Mouse (Mus musculus) liver, postnatal 0 days (tissue): ENCODE data around the gene Nsmf. TPM values are rescaled to one million over a fixed set of nuclear protein-coding genes. Genes with fewer than 3 reads are reported as not detected.

Experiments used
- ATAC-seq: fragments of 200-750 bp; cut with Nextera tagmentation; 2 replicates; pipeline ENCODE4 v1.8.0; 2017; ENCODE audit warnings: mild to moderate bottlenecking, moderate library complexity
- DNase-seq: peaks from one replicate; pipeline ENCODE4 v3.0.0-alpha.2; 2016
- H3K27ac ChIP-seq: fragments of 300-500 bp; sonication (generic); 2 replicates; pipeline ENCODE4 v1.5.1; 2014; ENCODE audit warnings: antibody characterized with exemption, moderate library complexity, mild to moderate bottlenecking, low read depth
- H3K27me3 ChIP-seq: fragments of 300-500 bp; sonication (generic); 2 replicates; pipeline ENCODE4 v1.6.1; 2014; ENCODE audit warnings: low read length, control low read depth, mixed read lengths; ENCODE audit not compliant: insufficient read depth
- H3K36me3 ChIP-seq: fragments of 300-500 bp; sonication (generic); replicated peaks from 2 replicates; pipeline ENCODE4 v1.6.1; 2014; ENCODE audit warnings: mild to moderate bottlenecking, control low read depth, low read length, moderate library complexity, mixed read lengths; ENCODE audit not compliant: insufficient read depth
- H3K4me1 ChIP-seq: fragments of 300-500 bp; sonication (generic); 2 replicates; pipeline ENCODE4 v1.6.1; 2014; ENCODE audit warnings: antibody characterized with exemption, mild to moderate bottlenecking, control low read depth; ENCODE audit not compliant: insufficient read depth
- H3K4me2 ChIP-seq: fragments of 300-500 bp; sonication (generic); 2 replicates; pipeline ENCODE4 v1.6.1; 2014; ENCODE audit warnings: low read depth, mild to moderate bottlenecking, low read length, moderate library complexity, mixed read lengths
- H3K4me3 ChIP-seq: fragments of 300-500 bp; sonication (generic); 2 replicates; pipeline ENCODE4 v1.5.1; 2014; ENCODE audit warnings: low read depth, low read length
- H3K9ac ChIP-seq: fragments of 300-500 bp; sonication (generic); replicated peaks from 2 replicates; pipeline ENCODE4 v1.6.1; 2014; ENCODE audit warnings: mild to moderate bottlenecking, moderate library complexity
- H3K9me3 ChIP-seq: fragments of 300-500 bp; sonication (generic); 2 replicates; pipeline ENCODE4 v1.6.1; 2016; ENCODE audit warnings: mild to moderate bottlenecking, control low read depth, low read length, mixed read lengths
- CTCF ChIP-seq: sonication (generic); IDR thresholded peaks from 2 replicates; pipeline ENCODE4 v1.5.1; 2016; ENCODE audit warnings: antibody characterized with exemption, low read depth
- EP300 ChIP-seq: IDR thresholded peaks from 2 replicates; pipeline ENCODE4 v1.6.1; 2016; ENCODE audit warnings: antibody characterized with exemption, low read depth, mild to moderate bottlenecking
- WGBS: fragments of 180-500 bp; shearing (Covaris S2); extraction: QIAGEN DNeasy Blood & Tissue Kit; methylation state at CpG from one replicate; pipeline ENCODE4 v1.1.7; 2014; ENCODE audit not compliant: insufficient replicate concordance; 5-methylcytosine and 5-hydroxymethylcytosine counted together
- polyA plus RNA-seq: library from polyadenylated mRNA; unstranded; fragments of >200 nt; fragmentation: Nextera tagmentation; extraction: Ambion mirVana; gene quantifications from 2 replicates; pipeline ENCODE4 v1.2.1, GENCODE M21; 2015

Nsmf gene
- polyA plus RNA-seq, 1 experiment from 2014 or later: 29.0 TPM

DNA sequence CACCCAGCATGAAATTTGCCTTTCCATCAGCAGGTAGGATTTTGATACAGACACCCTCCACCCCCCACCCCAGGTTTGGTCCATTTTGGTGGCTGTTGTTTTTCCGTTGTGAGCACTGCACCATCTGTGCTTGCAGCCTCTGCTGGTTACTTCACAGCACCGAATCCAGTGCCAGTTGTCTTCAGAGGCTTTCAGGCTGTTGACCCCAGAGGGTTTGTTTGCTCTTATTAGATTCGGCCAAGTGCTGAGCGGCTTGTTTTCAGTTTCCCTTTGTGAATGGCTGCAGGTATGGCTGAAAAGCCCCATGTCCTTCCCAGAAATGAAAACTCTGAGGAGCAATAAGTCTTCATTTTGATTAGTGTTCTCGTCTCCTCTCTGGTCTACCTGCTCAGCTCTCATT, 14.1 kb upstream of the Nsmf start:
- no peak for TF ChIP-seq CTCF
- TF ChIP-seq EP300: no peak
- no peaks in the 10 kb centered on the region for H3K4me1 ChIP-seq
- peak; percentile 57 for ATAC-seq
- DNase-seq: no peak
- no peak overlapping the region for H3K9ac ChIP-seq
- H3K36me3 ChIP-seq: peaks cover 38% of the 10 kb centered on the region
- 62% methylated on average over 5 of the region's 5 CpGs for WGBS
- no peak overlapping the region for H3K4me3 ChIP-seq
- no peak overlapping the region for H3K4me2 ChIP-seq
- no peaks in the 10 kb centered on the region for H3K9me3 ChIP-seq
- no peak overlapping the region for H3K27ac ChIP-seq
- no peaks in the 10 kb centered on the region for H3K27me3 ChIP-seq

GRCm38 (mm10) chr2:25050921-25051320, 3.2 kb upstream of the Nsmf start:
- TF ChIP-seq EP300: no peak
- Histone ChIP-seq H3K36me3 (peaks cover 25% of the 10 kb centered on the region; the same call in 1 of the 2 replicates), H3K4me1 (peaks cover 15% of the 10 kb centered on the region), H3K4me3 (no peak overlapping the region), H3K27me3 (no peaks in the 10 kb centered on the region), H3K27ac (peak overlapping the region; percentile 69), H3K9me3 (no peaks in the 10 kb centered on the region), H3K4me2 (no peak overlapping the region), H3K9ac (no peak overlapping the region)
- 87% methylated on average over 7 of the region's 7 CpGs for WGBS
- no peak for ATAC-seq
- DNase-seq: no peak

- Histone ChIP-seq H3K4me2 (peak overlapping the region; percentile 38; the same call in 1 of the 2 replicates), H3K9me3 (no peaks in the 10 kb centered on the region), H3K9ac (no peak overlapping the region), H3K4me1 (peaks cover 15% of the 10 kb centered on the region), H3K4me3 (no peak overlapping the region), H3K27ac (peak overlapping the region; percentile 69), H3K36me3 (peaks cover 26% of the 10 kb centered on the region), H3K27me3 (no peaks in the 10 kb centered on the region)
- WGBS: 62% methylated on average over 8 of the region's 8 CpGs
- peak; percentile 68 for ATAC-seq
- DNase-seq: peak; percentile 70
- no peak for TF ChIP-seq CTCF
- peak; percentile 32; the same call in 1 of the 2 replicates for TF ChIP-seq EP300
Measured at GRCm38 (mm10) chr2:25051450-25051849, 2.7 kb upstream of the Nsmf start.

DNA sequence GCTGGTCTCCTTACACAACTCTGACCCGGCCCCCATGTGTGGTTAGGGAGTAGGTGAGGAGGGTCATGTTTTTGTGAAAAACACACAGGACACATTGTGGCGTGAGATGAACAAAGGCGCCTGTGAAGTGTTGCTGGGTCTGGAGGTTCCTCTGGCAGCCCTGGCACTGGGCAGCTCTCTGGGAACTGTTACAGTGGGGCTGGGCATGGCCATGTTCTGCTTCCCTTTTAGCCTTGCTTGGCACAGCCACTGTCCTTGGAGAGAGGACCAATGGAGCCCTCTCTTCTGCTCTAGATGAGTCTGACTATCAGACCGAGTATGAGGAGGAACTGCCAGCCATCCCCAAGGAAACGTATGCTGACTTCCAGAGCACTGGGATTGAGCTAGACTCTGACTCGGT, 1.1 kb upstream of the Nsmf start:
- Histone ChIP-seq H3K27ac (no peak overlapping the region), H3K4me3 (no peak overlapping the region), H3K9me3 (no peaks in the 10 kb centered on the region), H3K9ac (no peak overlapping the region), H3K4me1 (peaks cover 15% of the 10 kb centered on the region), H3K27me3 (no peaks in the 10 kb centered on the region), H3K4me2 (no peak overlapping the region), H3K36me3 (peaks cover 29% of the 10 kb centered on the region)
- ATAC-seq (no peak), DNase-seq (no peak)
- no peak for TF ChIP-seq CTCF
- no peak for TF ChIP-seq EP300
- 85% methylated on average over 6 of the region's 6 CpGs for WGBS

DNA sequence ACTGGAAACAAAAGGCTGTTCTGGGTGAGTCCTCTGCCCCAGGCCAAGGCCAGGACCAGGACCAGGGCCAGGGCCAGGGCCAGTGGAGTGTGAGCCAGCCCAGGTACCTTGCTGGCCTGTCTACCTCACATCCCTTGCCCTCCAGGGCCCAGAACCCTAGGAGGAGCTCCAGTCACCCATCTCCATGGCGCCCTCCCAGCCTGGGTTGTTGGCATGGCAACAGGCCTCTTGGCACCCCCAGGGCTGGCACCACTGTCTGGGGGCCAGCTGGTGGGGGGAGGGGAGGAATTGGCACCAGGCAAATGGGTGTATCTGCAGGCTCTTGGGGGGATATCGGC, 882 bp downstream of the Nsmf start:
- Histone ChIP-seq H3K9me3 (no peaks in the 10 kb centered on the region), H3K27me3 (no peaks in the 10 kb centered on the region), H3K27ac (no peak overlapping the region), H3K9ac (peak overlapping the region; percentile 81), H3K4me1 (peaks cover 15% of the 10 kb centered on the region), H3K36me3 (peaks cover 30% of the 10 kb centered on the region), H3K4me2 (peak overlapping the region; percentile 97), H3K4me3 (peak overlapping the region; percentile 82)
- ATAC-seq (no peak; the same call in 1 of the 2 replicates), DNase-seq (peak; percentile 34)
- WGBS: 75% methylated on average over 2 of the region's 2 CpGs
- TF ChIP-seq CTCF: no peak

DNA sequence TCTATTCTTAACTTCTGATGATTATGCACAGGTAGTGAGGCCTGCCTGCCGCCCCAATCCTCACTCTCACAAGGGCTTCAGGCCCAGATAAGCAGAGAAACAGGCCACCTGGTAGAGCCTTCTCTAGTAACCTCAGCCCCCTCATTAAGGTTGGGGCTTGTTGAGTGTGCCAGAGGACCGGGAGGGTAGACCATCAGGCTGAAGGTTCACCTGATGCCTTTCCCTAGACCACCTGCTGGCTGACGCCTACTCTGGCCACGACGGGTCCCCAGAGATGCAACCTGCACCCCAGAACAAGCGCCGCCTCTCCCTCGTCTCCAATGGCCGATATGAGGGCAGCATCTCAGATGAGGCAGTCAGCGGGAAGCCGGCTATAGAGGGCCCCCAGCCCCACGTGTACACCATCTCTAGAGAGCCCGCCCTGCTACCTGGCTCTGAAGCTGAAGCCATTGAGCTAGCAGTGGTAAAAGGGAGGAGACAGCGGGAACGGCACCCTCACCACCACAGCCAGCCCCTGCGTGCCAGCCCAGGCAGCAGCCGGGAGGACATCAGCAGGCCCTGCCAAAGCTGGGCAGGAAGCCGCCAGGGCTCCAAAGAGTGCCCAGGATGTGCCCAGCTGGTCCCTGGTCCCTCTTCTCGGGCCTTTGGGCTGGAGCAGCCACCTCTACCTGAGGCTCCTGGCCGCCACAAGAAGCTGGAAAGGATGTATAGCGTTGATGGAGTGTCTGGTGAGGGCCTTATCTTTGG, 1.4 kb downstream of the Nsmf start:
- peaks cover 15% of the 10 kb centered on the region for H3K4me1 ChIP-seq
- no peaks in the 10 kb centered on the region for H3K9me3 ChIP-seq
- no peak overlapping the region for H3K27ac ChIP-seq
- no peaks in the 10 kb centered on the region for H3K27me3 ChIP-seq
- DNase-seq (no peak), ATAC-seq (no peak)
- 86% methylated on average over 21 of the region's 21 CpGs for WGBS
- peaks cover 28% of the 10 kb centered on the region for H3K36me3 ChIP-seq
- no peak for TF ChIP-seq EP300
- no peak for TF ChIP-seq CTCF
- H3K4me2 ChIP-seq: peak overlapping the region; percentile 97; the same call in 1 of the 2 replicates
- H3K9ac ChIP-seq: peak overlapping the region; percentile 81
- H3K4me3 ChIP-seq: peak overlapping the region; percentile 82
